Mouse (Mus musculus) adrenal gland, postnatal 10 days (tissue): ENCODE data around the gene Zfp61. TPM values are rescaled to one million over a fixed set of nuclear protein-coding genes. Genes with fewer than 3 reads are reported as not detected.
"Not testable (repeated sequence)": the region's sequence is repeated elsewhere in the genome, so short reads cannot be mapped to it uniquely, and the experiment has no call there.

Experiments used
- DNase-seq: peaks from one replicate; pipeline ENCODE4 v3.0.0; 2021; ENCODE audit warnings: mixed read lengths
- total RNA-seq, 2 experiments: library from RNA; stranded (reverse); gene quantifications; 2 replicates each; pipeline ENCODE4 v1.2.3; 2021

The Zfp61 gene
- total RNA-seq, 2 experiments from 2014 or later = 5.8 to 12.1 TPM

GRCm38 (mm10) chr7:24297361-24298095 lies 3.5 kb downstream of the Zfp61 start:
- no peak for DNase-seq

- DNase-seq = no peak
Measured at GRCm38 (mm10) chr7:24296386-24296785, 4.6 kb downstream of the Zfp61 start.

GRCm38 (mm10) chr7:24295376-24295775 lies 5.7 kb downstream of the Zfp61 start:
- DNase-seq = no peak

GRCm38 (mm10) chr7:24294763-24295162 lies 6.3 kb downstream of the Zfp61 start:
- DNase-seq = no peak

GRCm38 (mm10) chr7:24293061-24293851 lies 7.8 kb downstream of the Zfp61 start:
- DNase-seq = no peak

GRCm38 (mm10) chr7:24291387-24292090 lies 9.5 kb downstream of the Zfp61 start:
- no peak for DNase-seq

- no peak for DNase-seq
Measured at GRCm38 (mm10) chr7:24290106-24290693, 10.8 kb downstream of the Zfp61 start.

GRCm38 (mm10) chr7:24288512-24288911 lies 12.5 kb downstream of the Zfp61 start:
- DNase-seq = no peak

- no peak for DNase-seq
Measured at GRCm38 (mm10) chr7:24287670-24288069, 13.4 kb downstream of the Zfp61 start.

- no peak for DNase-seq
Measured at GRCm38 (mm10) chr7:24286916-24287315, 14.1 kb downstream of the Zfp61 start.

- DNase-seq = no peak
Measured at GRCm38 (mm10) chr7:24286090-24286489, 14.9 kb downstream of the Zfp61 start.

GRCm38 (mm10) chr7:24280858-24281145 lies 20.2 kb downstream of the Zfp61 start:
- DNase-seq = no peak

GRCm38 (mm10) chr7:24280031-24280857 lies 20.8 kb downstream of the Zfp61 start:
- DNase-seq = no peak

GRCm38 (mm10) chr7:24278771-24279170 lies 22.3 kb downstream of the Zfp61 start:
- not testable (repeated sequence) for DNase-seq

GRCm38 (mm10) chr7:24274456-24274855 lies 26.6 kb downstream of the Zfp61 start:
- no peak for DNase-seq

- DNase-seq = no peak
Measured at GRCm38 (mm10) chr7:24271191-24271590, 29.8 kb downstream of the Zfp61 start.

- DNase-seq = peak; percentile 83
Measured at GRCm38 (mm10) chr7:24270288-24270672, 30.8 kb downstream of the Zfp61 start, which contains the start of gene Zfp93. Gene Zfp93, plus strand, starts transcription at chr7:24270420.

GRCm38 (mm10) chr7:24269667-24270287 lies 31.3 kb downstream of the Zfp61 start:
- no peak for DNase-seq

- no peak for DNase-seq
Measured at GRCm38 (mm10) chr7:24269256-24269655, 31.8 kb downstream of the Zfp61 start.

GRCm38 (mm10) chr7:24268176-24269155 lies 32.6 kb downstream of the Zfp61 start:
- DNase-seq = no peak
